Mouse (Mus musculus) MEL (cell line): ENCODE measurements around the gene Ptprn2. TPM values are rescaled to one million over a fixed set of nuclear protein-coding genes. Genes with fewer than 3 reads are reported as not detected.

Experiments
- DNase-seq: peaks from one replicate; pipeline ENCODE4 v3.0.0; 2011; ENCODE audit warnings: low read depth, low spot score
- H3K27ac ChIP-seq: 2 replicates; pipeline ENCODE4 v1.5.1; 2012; ENCODE audit warnings: low read depth, mild to moderate bottlenecking, control low read depth, low read length, moderate library complexity; ENCODE audit not compliant: control insufficient read depth
- H3K27me3 ChIP-seq, 2 experiments: fragments of 150-350 bp in 1 of 2; sonication (generic) in 1 of 2; 2 replicates each; pipeline ENCODE4 v1.6.1; 2012; ENCODE audit warnings: low read length in 2 of 2, mild to moderate bottlenecking in 2 of 2, improper control_type of control experiment in 1 of 2, moderate library complexity in 1 of 2; ENCODE audit not compliant: insufficient read depth in 2 of 2, control insufficient read depth in 1 of 2
- H3K36me3 ChIP-seq, 2 experiments: 2 replicates each; pipeline ENCODE4 v1.6.1; 2012 to 2014; ENCODE audit warnings: low read length in 2 of 2, improper control_type of control experiment in 1 of 2, inconsistent platforms in 1 of 2, mild to moderate bottlenecking in 1 of 2; ENCODE audit not compliant: insufficient read depth in 2 of 2, control insufficient read depth in 1 of 2
- H3K4me1 ChIP-seq, 2 experiments: fragments of 150-350 bp in 1 of 2; sonication (generic) in 1 of 2; 2 replicates each; pipeline ENCODE4 v1.6.1; 2012; ENCODE audit warnings: low read length in 2 of 2, improper control_type of control experiment in 1 of 2, mild to moderate bottlenecking in 1 of 2; ENCODE audit not compliant: insufficient read depth in 2 of 2, control insufficient read depth in 1 of 2
- H3K4me3 ChIP-seq, 2 experiments: fragments of 150-350 bp in 1 of 2; sonication (generic) in 1 of 2; 2 replicates each; pipeline ENCODE4 v1.5.1; 2012; ENCODE audit warnings: low read depth in 2 of 2, low read length in 2 of 2, mild to moderate bottlenecking in 2 of 2, moderate library complexity in 2 of 2, control low read depth in 1 of 2, improper control_type of control experiment in 1 of 2; ENCODE audit not compliant: control insufficient read depth in 1 of 2, insufficient read depth in 1 of 2
- H3K79me2 ChIP-seq: 2 replicates; pipeline ENCODE4 v1.6.1; 2012; ENCODE audit warnings: mild to moderate bottlenecking, low read length, moderate library complexity; ENCODE audit not compliant: control insufficient read depth, poor library complexity, insufficient read depth
- H3K9ac ChIP-seq: 2 replicates; pipeline ENCODE4 v1.6.1; 2012; ENCODE audit warnings: low read depth, mild to moderate bottlenecking, control low read depth, low read length, moderate library complexity; ENCODE audit not compliant: control insufficient read depth, poor library complexity, severe bottlenecking
- H3K9me3 ChIP-seq: fragments of 150-350 bp; sonication (generic); replicated peaks from 2 replicates; pipeline ENCODE4 v1.6.1; 2012; ENCODE audit warnings: mild to moderate bottlenecking, low read length, improper control_type of control experiment, moderate library complexity; ENCODE audit not compliant: insufficient read depth
- CTCF ChIP-seq, 3 experiments: IDR thresholded peaks in 2 of 3; conservative IDR thresholded peaks in 1 of 3; 2 replicates each; pipeline ENCODE4 v1.5.1; 2011 to 2012; ENCODE audit warnings: low read length in 3 of 3, low read depth in 2 of 3, mild to moderate bottlenecking in 2 of 3, improper control_type of control experiment in 1 of 3, inconsistent platforms in 1 of 3, mixed read lengths in 1 of 3, moderate library complexity in 1 of 3; ENCODE audit not compliant: control insufficient read depth in 1 of 3, insufficient read depth in 1 of 3, poor library complexity in 1 of 3, severe bottlenecking in 1 of 3
- ELF1 ChIP-seq: IDR thresholded peaks from 2 replicates; pipeline ENCODE4 v1.6.1; 2014; ENCODE audit warnings: low read depth, mild to moderate bottlenecking, inconsistent platforms, low read length, improper control_type of control experiment, moderate library complexity
- EP300 ChIP-seq, 2 experiments: IDR thresholded peaks; 2 replicates each; pipeline ENCODE4 v1.6.1; 2011; ENCODE audit warnings: improper control_type of control experiment in 2 of 2, low read length in 2 of 2, low read depth in 1 of 2, mild to moderate bottlenecking in 1 of 2
- ETS1 ChIP-seq: IDR thresholded peaks from 2 replicates; pipeline ENCODE4 v1.6.1; 2012; ENCODE audit warnings: low read depth, mild to moderate bottlenecking, inconsistent platforms, low read length, improper control_type of control experiment, moderate library complexity
- GATA1 ChIP-seq: IDR thresholded peaks from 2 replicates; pipeline ENCODE4 v1.6.1; 2011; ENCODE audit warnings: low read depth, low read length, improper control_type of control experiment
- HCFC1 ChIP-seq: IDR thresholded peaks from 2 replicates; pipeline ENCODE4 v1.6.1; 2012; ENCODE audit warnings: low read depth, mild to moderate bottlenecking, inconsistent platforms, low read length, improper control_type of control experiment, moderate library complexity
- JUND ChIP-seq: IDR thresholded peaks from 2 replicates; pipeline ENCODE4 v1.6.1; 2011; ENCODE audit warnings: low read depth, mild to moderate bottlenecking, improper control_type of control experiment, low read length
- KAT2A ChIP-seq: conservative IDR thresholded peaks from 2 replicates; pipeline ENCODE4 v1.6.1; 2012; ENCODE audit warnings: low read depth, low read length, improper control_type of control experiment, inconsistent platforms
- MAX ChIP-seq: IDR thresholded peaks from 2 replicates; pipeline ENCODE4 v1.6.1; 2011; ENCODE audit warnings: low read length, improper control_type of control experiment
- MEF2A ChIP-seq: IDR thresholded peaks from 2 replicates; pipeline ENCODE4 v1.6.1; 2014; ENCODE audit warnings: low read depth, mild to moderate bottlenecking, inconsistent platforms, low read length, improper control_type of control experiment; ENCODE audit not compliant: poor library complexity, insufficient replicate concordance, severe bottlenecking; ENCODE audit errors: extremely low read depth
- MXI1 ChIP-seq: IDR thresholded peaks from 2 replicates; pipeline ENCODE4 v1.6.1; 2011; ENCODE audit warnings: mild to moderate bottlenecking, low read depth, low read length, improper control_type of control experiment
- NRF1 ChIP-seq: IDR thresholded peaks from 2 replicates; pipeline ENCODE4 v1.6.1; 2014; ENCODE audit warnings: low read depth, mild to moderate bottlenecking, inconsistent platforms, low read length, improper control_type of control experiment, moderate library complexity; ENCODE audit not compliant: poor library complexity, insufficient read depth, severe bottlenecking
- POLR2AphosphoS2 ChIP-seq: IDR thresholded peaks from 2 replicates; pipeline ENCODE4 v1.6.1; 2011; ENCODE audit warnings: low read length, improper control_type of control experiment
- POLR2AphosphoS5 ChIP-seq: IDR thresholded peaks from 2 replicates; pipeline ENCODE4 v1.6.1; 2012; ENCODE audit warnings: low read depth, borderline replicate concordance, mild to moderate bottlenecking, inconsistent platforms, low read length, moderate library complexity, mixed read lengths
- RCOR1 ChIP-seq: IDR thresholded peaks from 2 replicates; pipeline ENCODE4 v1.6.1; 2012; ENCODE audit warnings: low read depth, mild to moderate bottlenecking, inconsistent platforms, low read length, improper control_type of control experiment
- SMC3 ChIP-seq: IDR thresholded peaks from 2 replicates; pipeline ENCODE4 v1.6.1; 2011; ENCODE audit warnings: low read depth, low read length, improper control_type of control experiment
- USF1 ChIP-seq: IDR thresholded peaks from 2 replicates; pipeline ENCODE4 v1.6.1; 2014; ENCODE audit warnings: low read depth, mild to moderate bottlenecking, inconsistent platforms, low read length, improper control_type of control experiment, moderate library complexity
- ZC3H11A ChIP-seq: IDR thresholded peaks from 2 replicates; pipeline ENCODE4 v1.6.1; 2012; ENCODE audit warnings: low read depth, mild to moderate bottlenecking, inconsistent platforms, low read length, improper control_type of control experiment
- ZKSCAN1 ChIP-seq: IDR thresholded peaks from 2 replicates; pipeline ENCODE4 v1.6.1; 2012; ENCODE audit warnings: low read depth, mild to moderate bottlenecking, inconsistent platforms, low read length, improper control_type of control experiment, moderate library complexity
- polyA plus RNA-seq, 2 experiments: library from polyadenylated mRNA; stranded (reverse) in 1 of 2; unstranded in 1 of 2; fragments of >175 nt in 1 of 2; fragments of >200 nt in 1 of 2; gene quantifications; 2 replicates each; pipeline versions ENCODE4 v1.2.1 to v1.2.4; 2012; ENCODE audit warnings: low replicate concordance in 2 of 2, low read depth in 1 of 2; ENCODE audit not compliant: insufficient read length in 2 of 2, insufficient read depth in 1 of 2, missing spikeins in 1 of 2
- total RNA-seq: library from RNA; depleted of rRNA; stranded (reverse); fragments of 300-350 nt; gene quantifications from 2 replicates; pipeline ENCODE4 v1.2.3, GENCODE M21; 2012

The Ptprn2 gene
- total and polyA plus RNA-seq, 3 experiments = not detected

DNA sequence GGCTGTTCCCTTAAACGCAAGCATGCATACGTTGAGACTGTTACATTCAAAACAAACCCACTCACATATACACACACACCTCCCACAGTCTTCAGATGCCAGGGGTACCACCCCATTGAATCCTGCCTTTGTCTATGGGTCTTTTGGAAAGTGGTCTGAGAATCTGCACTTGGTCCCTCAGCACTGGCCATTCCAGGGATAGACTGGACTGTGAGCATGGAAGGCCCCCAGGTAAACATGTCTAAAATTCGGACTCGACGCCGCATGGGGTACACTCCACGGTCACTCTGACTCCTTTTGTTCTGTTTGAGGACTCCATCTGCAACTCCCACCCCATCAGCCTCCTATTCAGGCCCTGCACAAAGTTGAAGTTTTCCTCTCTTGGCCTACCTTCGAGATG is 529 bp upstream of the Ptprn2 start:
- Histone ChIP-seq H3K79me2 (no peaks in the 10 kb centered on the region), H3K9ac (no peak overlapping the region), H3K27ac (no peak overlapping the region), H3K36me3 (peaks cover 0 to 1% of the 10 kb centered on the region in 2 experiments; a peak in 2 of 4 replicates), H3K27me3 (no peaks in the 10 kb centered on the region), H3K4me3 (no peak overlapping the region), H3K4me1 (peaks cover 1 to 2% of the 10 kb centered on the region in 2 experiments; a peak in 3 of 4 replicates), H3K9me3 (no peaks in the 10 kb centered on the region)
- no peak for DNase-seq
- no peak for TF ChIP-seq MEF2A
- no peak for TF ChIP-seq MXI1
- TF ChIP-seq RCOR1 = no peak
- TF ChIP-seq SMC3 = no peak
- TF ChIP-seq HCFC1 = no peak
- TF ChIP-seq ZKSCAN1 = no peak
- no peak for TF ChIP-seq MAX
- TF ChIP-seq ETS1 = no peak
- no peak for TF ChIP-seq ZC3H11A
- no peak for TF ChIP-seq USF1
- TF ChIP-seq GATA1 = no peak
- no peak for TF ChIP-seq POLR2AphosphoS5
- TF ChIP-seq ELF1 = no peak
- no peak for TF ChIP-seq POLR2AphosphoS2
- TF ChIP-seq KAT2A = no peak
- no peak for TF ChIP-seq EP300 (IDR thresholded peaks at IDR 0.05; ENCODE audit: low read depth in 1 of 2, low read length in 2 of 2)

DNA sequence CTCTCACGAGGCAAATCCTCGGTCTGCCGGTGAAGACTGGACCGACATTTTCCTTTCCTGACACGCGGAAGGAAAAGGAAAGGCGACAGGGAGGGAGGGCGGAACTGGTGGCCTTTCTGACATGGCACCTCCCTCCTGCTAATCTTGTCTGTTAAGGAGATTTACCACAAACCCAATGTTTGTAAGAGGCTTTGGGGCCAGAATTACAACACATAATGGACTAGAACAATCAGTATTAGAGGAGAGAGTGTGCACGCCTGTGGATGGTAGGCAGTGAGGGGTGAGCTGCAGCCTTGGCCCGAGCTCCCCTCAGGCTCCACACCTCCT is 847 bp downstream of the Ptprn2 start:
- no peak overlapping the region for H3K9ac ChIP-seq
- H3K4me3 ChIP-seq = no peak overlapping the region
- H3K9me3 ChIP-seq = no peaks in the 10 kb centered on the region
- H3K27me3 ChIP-seq = no peaks in the 10 kb centered on the region
- no peak overlapping the region for H3K27ac ChIP-seq
- peaks cover 0 to 6% of the 10 kb centered on the region in 2 experiments; a peak in 3 of 4 replicates for H3K4me1 ChIP-seq
- peaks cover 0 to 5% of the 10 kb centered on the region in 2 experiments; a peak in 2 of 4 replicates for H3K36me3 ChIP-seq
- H3K79me2 ChIP-seq = no peaks in the 10 kb centered on the region
- DNase-seq = no peak
- TF ChIP-seq NRF1 (no peak), JUND (no peak), EP300 (IDR thresholded peaks at IDR 0.05; ENCODE audit: low read depth in 1 of 2, low read length in 2 of 2) (no peak), MXI1 (no peak), CTCF (IDR thresholded peaks at IDR 0.05 in 2 of 3, conservative IDR thresholded peaks at IDR 0.05 in 1 of 3; ENCODE audit: control insufficient read depth in 1 of 3, insufficient read depth in 1 of 3, low read depth in 2 of 3, low read length in 3 of 3, poor library complexity in 1 of 3, severe bottlenecking in 1 of 3) (no peak)
